Mouse (Mus musculus) lung, adult 2 months (tissue): ENCODE results near the gene Cfap58.

Experiments
- CTCF ChIP-seq: fragments of 200-500 bp; IDR thresholded peaks from 2 replicates; pipeline ENCODE4 v1.5.1; 2011; ENCODE audit warnings: mild to moderate bottlenecking, low read length, control low read depth; ENCODE audit not compliant: insufficient read depth
- POLR2A ChIP-seq: fragments of 200-500 bp; IDR thresholded peaks from 2 replicates; pipeline ENCODE4 v1.6.1; 2011; ENCODE audit warnings: low read depth, mild to moderate bottlenecking, control low read depth, low read length, borderline replicate concordance; ENCODE audit errors: extremely low read depth

DNA sequence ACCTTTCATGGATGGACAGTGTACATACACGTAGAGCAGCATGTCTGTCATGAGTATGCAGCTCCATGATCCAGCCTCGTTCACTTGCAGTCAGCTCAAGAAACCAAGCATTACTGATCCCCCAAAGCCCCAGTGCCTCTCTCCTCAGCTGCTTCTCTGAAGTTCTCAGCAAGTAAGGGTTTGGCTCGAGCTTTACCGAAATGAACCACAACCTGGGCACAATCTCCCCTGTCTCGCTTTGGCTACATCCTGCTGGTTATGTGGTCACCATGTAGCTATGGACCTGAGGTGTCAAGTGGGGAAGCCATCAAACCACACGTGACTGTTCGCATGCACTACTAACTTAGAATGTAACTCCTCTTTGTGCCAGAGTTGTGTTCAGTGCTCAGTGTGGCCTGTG lies 13.5 kb downstream of the Cfap58 start:
- TF ChIP-seq POLR2A (no peak), CTCF (no peak)
